Mouse (Mus musculus) granulocyte monocyte progenitor cell, adult 5-6 weeks (primary cell): ENCODE data around the gene Mrps35. TPM values are rescaled to one million over a fixed set of nuclear protein-coding genes. Genes with fewer than 3 reads are reported as not detected.

Experiments
- ATAC-seq: replicated peaks from 2 replicates; pipeline ENCODE4 v1.8.0; 2016; ENCODE audit warnings: mild to moderate bottlenecking, moderate TSS enrichment, inconsistent platforms; ENCODE audit not compliant: poor library complexity, severe bottlenecking
- total RNA-seq, 2 experiments: library from RNA; stranded (forward) in 1 of 2; stranded (reverse) in 1 of 2; fragments of 200-712, 200-1000 nt in 1 of 2; fragments of >200 nt in 1 of 2; fragmentation: Nextera tagmentation in 1 of 2; gene quantifications; 2 replicates each; pipeline ENCODE4 v1.2.3; 2014 to 2017

Mrps35 gene
- total RNA-seq, 2 experiments from 2014 or later, result 80.5 to 145 TPM

DNA sequence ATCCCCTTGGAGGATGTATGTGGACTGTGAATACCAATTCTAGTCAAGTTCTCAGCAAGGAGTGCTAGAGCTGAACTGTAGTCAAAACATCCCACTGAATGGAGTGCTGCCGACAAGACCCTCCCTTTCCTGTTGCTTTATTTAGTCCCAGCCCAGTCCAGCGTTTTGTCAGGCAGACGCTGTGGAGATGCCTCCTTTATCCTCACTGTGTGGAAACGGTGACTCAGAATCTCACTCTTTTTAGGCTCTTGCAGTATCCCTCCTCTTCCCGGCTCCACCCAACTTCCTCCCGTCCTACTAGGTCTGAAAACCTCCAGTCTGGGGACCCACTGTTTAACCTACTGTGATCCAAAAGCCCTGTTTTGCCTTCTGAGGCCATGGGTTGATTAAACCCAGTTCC lies 78.8 kb downstream of the Mrps35 start:
- ATAC-seq, result no peak; the same call in 1 of the 2 replicates

Other genes with a start within 250 kb of the Mrps35 start
- not detected in 2 replicates for gene Arntl2, start 246.7 kb upstream of the Mrps35 start, total RNA-seq (2014; fragmentation: Nextera tagmentation)
- not detected in 2 replicates for gene Arntl2, start 246.7 kb upstream of the Mrps35 start, total RNA-seq (2017)
- not detected in 2 replicates for gene Smco2, start 192.7 kb upstream of the Mrps35 start, total RNA-seq (2014; fragmentation: Nextera tagmentation)
- gene Smco2, start 192.7 kb upstream of the Mrps35 start, total RNA-seq (2017), result not detected in 2 replicates
- 10.4 and 21.0 TPM in 2 replicates for gene Ppfibp1, start 154.3 kb upstream of the Mrps35 start, total RNA-seq (2014; fragmentation: Nextera tagmentation)
- gene Ppfibp1, start 154.3 kb upstream of the Mrps35 start, total RNA-seq (2017), result 11.1 and 18.4 TPM in 2 replicates
- gene 1700034J05Rik, start 88.3 kb upstream of the Mrps35 start, total RNA-seq (2014; fragmentation: Nextera tagmentation), result not detected in 2 replicates
- not detected in 2 replicates for gene 1700034J05Rik, start 88.3 kb upstream of the Mrps35 start, total RNA-seq (2017)
- 0.75 and 1.3 TPM in 2 replicates for gene Rep15, start 10.2 kb upstream of the Mrps35 start, total RNA-seq (2014; fragmentation: Nextera tagmentation)
- not detected in 2 replicates for gene Rep15, start 10.2 kb upstream of the Mrps35 start, total RNA-seq (2017)
- not detected in 2 replicates for gene Mansc4, start 44.3 kb downstream of the Mrps35 start, total RNA-seq (2014; fragmentation: Nextera tagmentation)
- not detected in 2 replicates for gene Mansc4, start 44.3 kb downstream of the Mrps35 start, total RNA-seq (2017)
- 6.5 and 14.0 TPM in 2 replicates for gene Klhl42, start 48.6 kb downstream of the Mrps35 start, total RNA-seq (2014; fragmentation: Nextera tagmentation)
- 5.9 and 7.7 TPM in 2 replicates for gene Klhl42, start 48.6 kb downstream of the Mrps35 start, total RNA-seq (2017)
- not detected in 2 replicates for gene Pthlh, start 221.4 kb downstream of the Mrps35 start, total RNA-seq (2014; fragmentation: Nextera tagmentation)
- gene Pthlh, start 221.4 kb downstream of the Mrps35 start, total RNA-seq (2017), result not detected in 2 replicates